Mouse (Mus musculus) liver, embryonic 14.5 days (tissue): ENCODE data around the gene 1810037I17Rik.

ENCODE experiments used
- CTCF ChIP-seq: IDR thresholded peaks from 2 replicates; pipeline ENCODE4 v1.5.1; 2016; ENCODE audit warnings: antibody characterized with exemption, low read depth, control low read depth
- EP300 ChIP-seq: IDR thresholded peaks from 2 replicates; pipeline ENCODE4 v1.6.1; 2016; ENCODE audit warnings: antibody characterized with exemption, low read depth

- TF ChIP-seq CTCF: no peak
- TF ChIP-seq EP300: no peak
Measured at GRCm38 (mm10) chr3:122921676-122922527, 2.1 kb upstream of the 1810037I17Rik start.
